Mouse (Mus musculus): Measurements from ENCODE around the gene Pbx1.

Pbx1 gene

DNA sequence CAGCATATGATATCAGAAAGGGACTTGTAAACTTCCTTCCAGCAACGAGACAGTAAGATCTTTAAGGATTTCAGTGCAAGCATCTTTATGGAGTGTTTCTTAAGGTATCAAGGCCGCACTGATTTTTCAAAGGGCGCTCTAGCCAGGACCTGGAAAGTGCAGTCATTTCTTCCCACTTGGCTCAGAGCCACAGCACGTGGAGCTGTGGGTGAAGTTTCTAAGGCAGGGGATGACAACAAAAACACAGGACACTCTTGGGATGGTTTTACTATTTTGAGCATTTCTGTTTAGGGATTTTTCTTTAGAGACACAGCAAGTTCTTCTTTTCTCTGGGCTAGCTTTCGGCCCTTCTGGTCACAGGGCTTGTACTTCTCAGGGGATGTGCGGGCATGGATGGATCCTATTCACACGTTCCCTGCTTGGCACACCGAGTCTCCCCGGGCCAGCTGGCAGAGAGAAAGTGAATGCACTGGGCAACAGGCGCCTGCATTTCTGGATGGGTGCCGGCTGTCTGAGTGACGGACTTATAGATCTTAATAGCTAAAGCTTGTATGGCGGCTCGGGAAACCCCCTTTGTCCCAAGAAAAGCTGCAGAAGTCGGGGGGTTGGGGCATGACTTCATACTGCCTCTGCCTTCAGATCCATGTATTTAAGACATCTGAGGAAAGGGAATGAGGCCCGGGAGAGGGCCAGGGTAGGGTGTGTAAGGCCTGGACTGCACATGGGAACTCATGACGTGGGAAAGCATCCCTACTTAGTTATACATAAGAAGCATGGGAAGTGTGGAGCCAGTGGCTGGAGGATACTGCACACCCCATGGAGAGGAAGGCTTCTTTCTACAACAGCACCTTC, 215.9 kb downstream of the Pbx1 start:
- peak in 1 of 2 experiments; percentile 44 for DNase-seq

DNA sequence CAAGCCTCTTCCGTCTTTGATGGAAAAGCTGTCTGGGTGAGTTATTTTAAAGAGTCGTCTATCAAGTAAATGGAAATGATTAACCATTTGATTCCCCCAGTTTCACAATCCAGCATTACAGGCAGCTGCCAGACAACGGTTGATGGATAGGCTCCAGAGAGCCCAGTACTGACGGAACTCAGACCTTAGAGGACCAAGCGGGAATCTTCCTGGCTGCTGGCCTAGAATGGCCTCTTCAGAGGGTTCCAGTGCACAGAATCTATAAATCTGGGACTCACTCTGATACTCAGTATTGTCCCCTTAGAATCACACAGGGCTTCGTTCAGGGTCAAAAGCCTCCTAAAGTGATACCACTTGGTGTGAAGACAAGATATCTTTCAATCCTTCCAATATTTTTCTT, 216.6 kb downstream of the Pbx1 start:
- DNase-seq = peak in 1 of 2 experiments; percentile 34

DNA sequence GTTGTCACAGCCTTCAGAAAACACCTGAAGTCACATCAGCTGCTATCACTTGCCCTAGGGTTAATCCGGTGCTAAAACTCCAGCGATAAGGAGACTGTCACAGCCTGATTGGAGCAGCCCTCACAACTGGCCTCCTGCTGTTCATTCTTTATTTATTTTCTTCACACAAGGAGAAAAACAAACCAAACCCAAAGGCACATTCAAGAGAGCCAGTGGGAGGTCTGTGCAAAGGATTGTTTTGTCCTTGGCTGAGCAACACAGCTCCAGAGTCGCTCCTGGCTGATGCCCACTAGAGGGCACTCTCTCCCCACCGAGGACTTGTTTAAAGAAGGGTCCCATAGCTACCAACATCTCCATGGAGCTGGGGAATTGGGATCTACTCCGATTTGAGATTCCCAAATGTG, 218.0 kb downstream of the Pbx1 start:
- DNase-seq = peak; percentile 76 to 85

DNA sequence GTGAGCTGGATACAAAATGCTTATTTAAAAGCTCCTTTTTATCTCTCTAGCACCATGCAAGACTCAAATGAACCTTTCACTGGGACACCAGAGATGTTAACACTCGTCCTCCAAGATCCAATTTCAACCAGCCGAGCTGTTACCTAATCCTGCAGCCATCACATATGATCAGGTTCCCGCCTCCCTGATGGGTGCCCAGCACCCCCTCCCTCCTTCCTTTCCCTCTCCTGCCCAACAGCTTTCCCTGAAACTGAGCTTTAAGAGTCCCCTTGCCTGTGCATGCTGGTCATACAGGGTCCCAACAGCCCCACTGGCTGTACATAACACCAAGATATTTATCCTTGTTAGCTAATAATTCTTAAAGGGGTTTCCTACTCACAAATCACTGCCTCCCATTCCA, 218.5 kb downstream of the Pbx1 start:
- no peak for DNase-seq

DNA sequence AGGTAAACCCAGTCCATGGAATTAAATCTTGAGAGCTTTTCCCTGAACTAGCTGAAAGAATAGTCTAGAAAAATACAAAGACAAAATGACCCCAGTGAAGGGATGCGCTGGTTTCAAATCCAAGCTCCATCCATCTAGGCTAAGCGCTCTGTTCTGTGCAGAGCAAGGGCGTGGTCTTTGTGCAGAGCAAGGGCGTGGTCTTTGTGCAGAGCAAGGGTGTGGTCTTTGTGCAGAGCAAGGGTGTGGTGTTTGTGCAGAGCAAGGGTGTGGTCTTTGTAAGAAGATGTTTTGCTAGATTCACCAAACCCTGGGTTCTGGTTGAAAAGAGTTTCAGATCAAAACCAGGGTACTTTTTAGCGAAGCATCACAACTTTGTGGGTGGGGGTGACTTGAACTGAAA, 221.7 kb downstream of the Pbx1 start:
- no peak for DNase-seq

DNA sequence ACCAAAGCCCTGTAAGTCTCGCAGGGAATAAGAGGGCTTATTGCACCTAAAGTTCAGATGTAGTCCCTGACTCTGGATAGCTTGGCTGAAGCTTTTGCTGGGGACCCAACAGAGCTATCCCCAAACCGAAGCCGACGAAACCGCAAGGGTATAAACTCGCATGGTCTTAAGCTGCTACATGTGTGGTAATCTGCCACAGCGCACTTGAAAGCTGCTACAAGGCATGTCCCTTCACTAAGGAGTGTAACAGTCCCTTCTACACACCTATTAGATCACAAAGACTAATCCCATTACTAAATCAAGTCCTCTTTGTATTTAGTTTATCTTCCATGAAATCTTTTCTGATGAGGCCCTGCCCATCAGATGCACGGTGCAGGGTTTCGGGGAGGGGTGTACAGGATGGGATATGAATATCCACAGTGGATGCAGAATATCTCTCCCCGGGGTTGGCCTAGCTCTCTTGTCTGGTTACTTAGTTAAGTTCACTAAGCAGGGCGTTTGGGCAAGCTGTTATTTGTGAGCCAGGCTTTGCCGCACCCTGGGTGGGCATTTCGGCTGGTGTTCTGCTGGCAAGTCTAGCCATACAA, 231.4 kb downstream of the Pbx1 start:
- DNase-seq = no peak

DNA sequence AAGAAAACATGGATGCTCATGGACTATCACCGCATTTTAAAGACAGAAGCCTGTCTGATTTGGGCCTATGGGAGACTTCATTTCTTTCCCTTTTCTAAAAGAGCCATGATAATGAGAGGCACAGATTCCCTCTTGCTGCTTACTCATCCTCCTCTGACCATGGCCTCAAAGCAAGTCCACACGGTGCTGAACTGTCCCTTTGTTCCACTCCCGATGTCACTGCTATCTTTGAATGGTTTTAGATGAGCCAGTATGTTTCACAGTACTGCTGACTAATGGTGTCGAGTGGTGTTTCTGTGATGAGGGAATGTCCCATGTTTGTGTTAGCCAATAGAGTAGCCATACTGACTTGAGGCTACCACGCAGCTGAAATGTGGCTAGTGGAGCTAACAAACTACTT, 233.8 kb downstream of the Pbx1 start:
- DNase-seq = no peak

DNA sequence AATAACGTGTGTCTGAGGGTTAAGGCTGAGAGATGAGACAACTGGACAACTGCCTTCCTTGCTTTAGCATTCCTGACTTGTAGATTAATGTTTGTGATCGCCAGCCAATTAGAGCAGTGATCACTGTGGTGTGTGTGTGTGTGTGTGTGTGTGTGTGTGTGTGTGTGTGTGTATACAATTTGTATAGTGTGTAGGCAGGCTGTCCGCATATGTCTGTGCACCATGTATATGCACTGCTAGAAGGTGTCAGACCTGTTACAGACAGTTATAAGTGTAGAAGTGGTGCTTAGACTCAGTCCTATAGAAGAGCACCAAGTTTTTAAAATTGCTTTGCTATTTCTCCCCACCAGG, 234.2 kb downstream of the Pbx1 start:
- DNase-seq = no peak

DNA sequence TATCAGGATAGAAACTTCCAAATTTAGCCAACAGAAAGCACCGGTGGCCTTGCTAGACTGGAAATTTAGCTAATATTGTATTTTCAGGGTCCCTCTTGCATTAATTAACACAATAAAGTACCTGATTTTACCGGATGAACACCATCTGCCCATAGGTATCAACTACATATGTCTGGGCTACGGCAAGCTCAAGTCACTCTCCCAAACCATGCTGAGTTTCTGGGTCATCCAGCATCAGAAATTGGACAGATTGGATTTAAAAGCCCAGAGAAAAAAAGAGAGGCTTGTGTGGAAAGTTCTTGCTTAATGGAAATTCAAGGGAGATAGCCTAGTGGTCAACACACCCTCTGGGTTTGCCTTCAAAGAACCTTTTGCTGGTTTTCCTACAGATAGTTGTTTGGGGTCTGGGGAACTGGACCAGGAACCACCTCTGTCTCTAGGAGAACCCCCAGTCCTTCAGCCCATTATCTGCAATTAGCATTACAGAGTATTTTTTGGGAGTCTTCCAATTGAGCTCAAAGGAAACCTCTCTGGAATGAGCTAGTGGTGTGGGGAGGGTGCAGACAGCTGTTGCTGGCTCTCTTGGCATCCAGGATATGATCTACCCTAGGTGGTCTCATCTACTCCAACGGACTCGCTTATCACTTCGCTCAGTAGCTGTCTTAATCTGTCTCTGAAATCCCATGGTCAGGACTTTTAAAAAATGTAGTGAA, 234.7 kb downstream of the Pbx1 start:
- no peak for DNase-seq

DNA sequence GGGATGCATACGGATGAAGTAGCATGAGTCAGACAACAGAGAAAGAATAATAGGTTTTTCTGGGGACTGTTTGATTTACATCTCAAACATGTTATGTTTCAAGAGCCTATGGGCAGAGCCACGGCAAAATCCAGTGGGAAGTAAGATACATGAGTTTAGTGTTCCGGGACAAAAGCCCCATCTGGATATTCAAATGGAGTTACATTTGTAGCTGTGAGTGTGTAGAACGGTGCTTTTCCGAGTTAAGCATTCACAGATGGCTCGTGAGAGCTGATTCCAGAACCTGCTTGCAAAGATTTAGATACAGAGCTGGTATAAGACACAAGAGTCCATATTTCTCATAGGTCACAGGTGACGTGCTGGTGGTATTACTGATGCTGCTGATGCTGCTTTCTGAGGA, 238.7 kb downstream of the Pbx1 start:
- no peak for DNase-seq

DNA sequence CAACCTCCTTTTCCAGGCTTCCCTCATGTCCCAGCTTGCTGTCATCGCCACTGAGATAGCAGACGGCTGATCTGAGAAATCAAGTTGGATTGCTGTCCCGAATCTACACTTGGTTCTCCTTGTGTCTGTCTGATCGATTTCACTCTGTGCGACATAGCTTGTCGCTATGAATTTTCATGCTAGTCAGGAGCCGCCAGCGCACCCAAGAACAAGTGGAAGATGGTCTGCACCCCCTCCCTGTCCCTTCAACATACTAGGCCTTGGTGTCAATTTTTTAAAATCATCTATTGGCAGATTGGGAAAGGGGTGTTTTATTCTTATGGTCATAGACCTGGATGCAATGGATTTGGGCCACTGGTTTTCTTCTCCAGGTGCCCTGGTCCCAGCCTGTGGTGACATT, 249.3 kb downstream of the Pbx1 start:
- no peak for DNase-seq

DNA sequence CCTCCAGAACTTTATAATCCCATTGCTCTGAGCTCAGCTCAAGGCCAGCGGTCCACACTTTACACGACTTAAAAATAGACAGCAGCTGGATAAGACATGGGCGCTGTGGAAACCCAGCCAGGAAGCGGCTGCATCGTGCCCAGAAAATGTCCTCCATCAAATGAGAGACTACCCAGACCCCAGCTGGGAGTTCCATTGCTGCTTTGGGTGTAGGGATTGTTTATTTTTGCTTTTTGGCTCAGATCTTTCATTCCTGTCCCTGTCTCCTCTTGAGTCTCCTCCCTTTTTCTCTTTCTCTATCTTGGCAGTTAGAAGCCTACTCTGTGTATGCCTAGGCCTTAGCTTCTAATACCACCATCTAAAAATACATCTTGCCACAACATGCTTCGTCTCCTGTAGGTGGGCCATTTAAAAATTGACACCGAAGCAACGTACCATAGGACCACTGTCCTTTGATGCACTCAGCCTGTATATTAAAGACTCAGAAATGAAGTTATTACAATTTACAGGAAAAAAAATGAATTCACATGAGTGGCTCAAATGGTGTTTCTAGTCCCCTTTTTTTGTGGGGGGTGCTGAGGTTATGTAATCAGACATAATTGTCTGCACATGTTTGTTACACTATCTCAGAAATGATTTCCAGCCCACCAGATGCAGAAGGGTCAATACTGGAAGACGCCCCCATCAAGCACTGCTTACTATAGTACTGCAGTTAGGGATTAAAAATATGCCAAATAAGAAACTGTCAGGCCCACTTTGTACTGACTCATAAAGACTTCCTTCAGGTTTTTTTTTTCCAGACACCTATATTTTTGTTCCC, 251.2 kb downstream of the Pbx1 start:
- DNase-seq = peak; percentile 34 to 38

DNA sequence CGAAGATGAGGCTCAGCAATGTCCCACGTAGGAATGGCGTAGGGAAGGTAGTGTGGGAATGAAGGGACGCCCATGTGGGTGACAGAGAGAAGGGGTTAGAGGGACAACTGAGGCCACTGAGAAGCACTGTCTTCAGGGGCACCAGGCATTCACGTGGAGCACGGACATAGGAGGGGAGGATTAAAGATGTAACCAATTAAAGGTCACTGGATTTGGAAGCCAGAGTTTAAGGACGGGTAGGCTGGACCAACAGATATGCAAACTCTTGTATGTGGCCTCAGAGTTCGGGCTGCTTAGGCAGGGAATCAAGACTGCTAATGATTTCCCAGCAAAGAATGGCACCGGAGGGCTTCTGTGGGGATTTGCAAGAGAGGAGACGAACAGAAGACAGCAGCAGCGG, 252.4 kb downstream of the Pbx1 start:
- DNase-seq = no peak

DNA sequence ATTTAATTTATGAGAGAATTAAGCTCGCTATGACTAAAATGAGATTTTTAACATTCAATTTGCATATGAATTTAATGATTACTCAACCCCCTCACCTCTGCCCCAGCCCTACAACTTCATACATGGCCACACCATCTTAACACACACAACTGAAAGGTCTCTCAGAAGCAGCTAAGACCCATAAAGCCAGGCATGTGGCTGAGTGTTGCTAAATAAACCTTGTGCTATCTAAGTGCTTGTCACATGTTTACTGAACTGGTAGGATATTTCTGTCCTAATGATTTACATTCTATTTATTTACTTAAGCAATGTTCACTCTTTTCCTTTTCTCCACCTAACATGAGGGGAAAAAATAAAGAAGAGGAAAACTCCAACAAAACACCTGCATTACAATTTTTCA, 253.5 kb downstream of the Pbx1 start:
- no peak for DNase-seq

DNA sequence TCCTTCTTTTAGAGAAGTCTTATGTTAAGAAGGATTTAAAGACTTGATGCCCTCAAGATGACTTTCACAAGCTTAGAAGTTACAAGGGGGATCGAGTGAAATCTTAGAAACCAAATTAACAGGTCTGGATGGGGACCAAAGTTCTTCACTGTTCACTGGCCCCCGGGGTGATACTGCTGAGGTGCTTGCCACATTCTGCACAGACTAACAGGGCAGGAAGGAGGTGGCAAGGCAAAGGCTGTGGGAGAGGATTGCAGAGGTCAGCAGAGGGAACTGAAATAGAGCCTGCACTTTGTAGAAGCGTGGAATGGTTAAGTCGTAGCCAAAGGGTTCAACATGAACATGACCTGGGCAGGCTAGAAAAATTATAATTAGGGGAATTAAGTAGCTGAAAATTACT, 256.5 kb downstream of the Pbx1 start:
- DNase-seq = no peak

DNA sequence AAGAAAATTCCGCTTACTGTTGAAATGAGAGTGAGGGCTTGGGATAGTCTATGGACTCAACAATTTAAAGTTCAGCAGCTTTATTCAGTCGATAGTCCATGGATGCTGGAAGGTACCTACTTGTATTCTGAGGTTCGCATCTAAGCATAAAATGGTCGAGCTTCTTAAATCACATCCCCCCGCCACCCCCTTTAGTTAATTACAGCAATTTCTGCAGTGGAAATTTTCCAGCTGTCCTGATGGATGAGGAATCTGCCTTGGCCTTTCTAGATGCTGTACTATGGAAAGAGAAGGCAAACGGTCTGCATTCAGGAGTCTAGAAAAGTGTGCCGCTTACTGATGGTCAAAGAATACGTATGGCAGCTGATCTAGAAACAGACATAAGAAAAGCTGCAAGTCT, 262.3 kb downstream of the Pbx1 start:
- DNase-seq = no peak

DNA sequence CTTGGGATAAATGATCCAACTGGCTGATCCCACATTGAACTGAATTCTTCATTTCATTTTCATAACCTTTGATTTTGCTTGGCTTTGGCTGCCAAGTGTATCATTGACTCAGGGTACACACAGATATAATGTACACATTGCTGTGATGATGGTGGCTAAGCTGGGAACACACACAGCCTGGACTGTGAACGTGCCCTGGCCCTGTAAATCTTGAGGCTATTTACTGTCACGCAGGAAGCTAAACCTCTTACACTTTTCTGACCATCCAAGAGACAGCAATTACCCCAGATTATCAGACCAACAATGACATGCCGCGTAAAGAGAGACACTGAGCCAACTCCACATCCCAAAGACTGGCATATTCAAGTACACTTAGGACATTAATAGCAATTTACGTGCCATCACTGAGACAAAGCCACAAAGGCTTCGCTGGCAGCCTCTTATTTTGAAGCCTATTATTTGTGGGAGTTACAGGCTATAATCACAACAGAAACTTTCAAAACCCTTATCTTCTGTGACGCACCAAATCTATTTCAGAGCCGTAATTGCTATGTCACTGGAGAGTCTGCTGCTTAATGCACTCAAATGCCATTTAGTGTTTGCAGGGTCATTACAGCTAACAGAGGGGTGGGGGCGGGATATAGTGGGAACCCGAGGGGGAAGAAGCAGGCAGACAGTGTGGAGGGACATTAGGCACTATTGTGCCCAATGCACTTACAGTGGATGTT, 262.9 kb downstream of the Pbx1 start:
- DNase-seq = no peak

DNA sequence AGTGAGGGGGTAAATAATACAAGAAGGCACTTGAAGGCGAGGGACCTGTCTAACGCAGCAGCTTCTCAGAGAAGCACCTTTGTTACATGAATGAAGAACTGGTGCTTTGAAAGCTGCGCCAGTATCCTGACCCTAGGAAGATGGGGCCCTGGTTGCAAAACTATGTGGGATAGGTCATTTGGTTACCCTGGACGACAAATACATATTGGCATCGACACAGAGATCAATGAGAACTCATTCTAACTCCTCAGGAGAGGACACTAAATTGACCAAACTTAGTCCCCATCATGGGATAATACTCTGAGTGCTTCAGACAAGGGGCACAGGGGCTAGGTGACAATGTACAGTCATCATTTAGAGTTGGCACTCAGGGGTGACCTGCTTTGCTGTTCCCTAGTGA, 264.3 kb downstream of the Pbx1 start:
- no peak for DNase-seq

DNA sequence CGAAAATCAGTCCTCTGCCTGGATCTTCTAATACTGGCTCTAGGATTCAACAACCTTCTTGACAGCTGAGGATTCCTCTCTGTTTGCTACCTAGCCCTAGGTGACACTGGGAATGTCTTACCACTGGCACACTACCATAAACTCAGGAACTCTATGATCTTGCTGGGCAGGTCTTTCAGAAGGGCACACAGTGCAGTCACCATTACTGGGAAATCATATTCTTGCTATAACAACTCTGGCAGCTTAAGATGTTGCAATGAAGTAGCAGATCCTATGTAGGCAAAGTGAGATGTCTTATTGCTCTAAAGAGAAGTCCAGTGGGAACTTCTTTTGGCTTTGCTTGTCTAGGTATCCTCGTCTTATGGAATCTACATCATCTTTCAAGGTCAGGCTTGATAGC, 265.2 kb downstream of the Pbx1 start:
- DNase-seq = no peak

DNA sequence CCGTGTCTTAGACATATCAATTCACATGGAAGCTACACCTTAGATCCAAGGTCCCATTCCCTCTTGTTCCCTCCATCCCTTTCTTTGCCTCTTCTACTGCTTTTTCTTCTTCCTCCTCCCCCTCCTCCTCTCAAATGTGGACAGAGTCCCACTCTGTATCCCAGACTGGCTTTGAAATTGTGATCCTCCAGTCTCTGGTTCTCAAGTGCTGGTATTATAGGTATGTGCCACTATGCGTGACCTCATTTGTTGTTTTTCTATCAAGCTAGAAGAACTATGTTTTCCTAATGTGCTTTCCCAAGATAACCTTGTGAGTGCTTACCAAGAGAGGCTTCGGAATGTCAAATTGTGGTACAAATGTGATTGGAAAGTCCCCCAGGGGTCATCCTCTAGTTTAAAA, 267.1 kb downstream of the Pbx1 start:
- peak in 1 of 2 experiments; percentile 38 for DNase-seq

DNA sequence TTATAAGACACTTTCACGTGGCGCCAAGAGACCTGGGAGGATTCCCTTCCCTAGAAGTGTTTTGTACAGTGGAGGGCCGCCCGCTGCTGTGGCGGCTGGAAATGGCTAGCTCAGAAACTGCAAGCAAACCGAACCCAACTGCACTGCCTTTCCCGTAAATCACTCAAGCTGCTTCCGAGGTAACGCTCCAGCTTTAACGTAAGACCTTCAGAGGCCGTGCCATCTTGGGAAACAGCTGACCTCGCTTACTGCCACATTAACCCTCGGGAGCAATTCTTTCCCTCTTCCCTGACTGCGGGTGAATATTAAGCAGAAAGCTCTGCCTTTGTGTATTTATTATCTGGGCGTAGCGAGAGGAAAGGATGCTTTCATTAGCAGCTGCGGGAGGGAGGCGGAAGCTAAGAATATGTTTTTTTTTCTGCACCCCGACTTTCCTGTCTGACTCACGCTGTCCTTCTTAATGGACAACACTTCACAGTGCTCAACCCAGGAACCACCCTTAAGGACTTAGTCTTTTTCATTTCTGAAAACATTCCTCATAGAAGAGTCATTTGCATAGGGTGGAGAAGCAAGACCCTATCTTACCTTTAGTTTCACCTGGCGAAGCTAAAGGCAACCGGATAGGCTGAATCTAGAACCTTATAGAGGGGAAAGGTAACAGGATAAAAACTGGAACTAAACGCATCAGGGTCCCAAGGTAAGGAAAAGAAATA, 268.4 kb downstream of the Pbx1 start:
- DNase-seq = peak; percentile 25 to 26

DNA sequence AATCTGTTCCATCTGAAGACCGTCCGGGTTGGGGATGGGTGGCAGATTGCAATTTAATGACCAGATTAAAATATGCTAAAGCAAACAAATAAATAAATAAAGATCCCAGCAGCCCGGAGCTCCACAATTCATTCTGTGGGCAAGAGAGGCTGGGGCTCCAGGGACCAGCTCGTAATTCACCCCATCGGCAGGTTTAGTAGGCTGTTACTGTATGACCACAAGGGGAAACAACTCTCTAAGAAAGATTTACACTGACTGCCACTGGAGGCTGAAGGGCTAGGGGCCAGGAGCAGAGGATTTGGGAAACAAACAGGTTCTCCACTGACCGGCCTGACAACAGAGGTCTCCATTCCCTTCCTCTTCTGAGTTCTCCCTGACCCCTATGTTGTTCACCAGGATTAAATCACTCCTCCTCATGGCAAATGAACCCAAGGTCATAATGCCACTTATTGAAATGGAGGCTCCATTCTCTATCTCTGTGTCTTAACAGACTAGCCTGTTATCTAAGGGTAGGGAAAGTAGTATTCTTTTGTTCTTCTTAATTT, 292.9 kb downstream of the Pbx1 start:
- DNase-seq = no peak
